Mouse (Mus musculus): ENCODE measurements around the gene Ces2a.

GRCm38 (mm10) chr8:104731969-104732368, 1.8 kb upstream of the Ces2a start:
- TF ChIP-seq ZC3H11A (IDR thresholded peaks at IDR 0.05; ENCODE audit: borderline replicate concordance, low read depth, low read length) (no peak), ZNF384 (IDR thresholded peaks at IDR 0.05; ENCODE audit: low read depth, low read length) (no peak), MAFK (IDR thresholded peaks at IDR 0.05; ENCODE audit: insufficient read depth, low read depth, low read length) (no peak)
